Mouse (Mus musculus) forebrain, embryonic 14.5 days (tissue): ENCODE measurements around the gene Prrg3. TPM values are rescaled to one million over a fixed set of nuclear protein-coding genes. Genes with fewer than 3 reads are reported as not detected.

Experiments used
- ATAC-seq: fragments of 200-750 bp; cut with Nextera tagmentation; 2 replicates; pipeline ENCODE4 v1.8.0; 2017; ENCODE audit warnings: mild to moderate bottlenecking, moderate library complexity
- DNase-seq: peaks from one replicate; pipeline ENCODE4 v3.0.0-alpha.2; 2015; ENCODE audit warnings: low spot score
- H3K27ac ChIP-seq: fragments of 300-500 bp; sonication (generic); 2 replicates; pipeline ENCODE4 v1.5.1; 2014; ENCODE audit warnings: low read depth, mild to moderate bottlenecking, control low read depth, low read length, moderate library complexity
- H3K27me3 ChIP-seq: fragments of 300-500 bp; sonication (generic); replicated peaks from 2 replicates; pipeline ENCODE4 v1.6.1; 2014; ENCODE audit warnings: low read length, control low read depth, mixed read lengths; ENCODE audit not compliant: control insufficient read depth, insufficient read depth
- H3K36me3 ChIP-seq: fragments of 300-500 bp; sonication (generic); 2 replicates; pipeline ENCODE4 v1.6.1; 2014; ENCODE audit warnings: low read length, control low read depth; ENCODE audit not compliant: control insufficient read depth, insufficient read depth
- H3K4me1 ChIP-seq: fragments of 300-500 bp; sonication (generic); 2 replicates; pipeline ENCODE4 v1.6.1; 2014; ENCODE audit warnings: antibody characterized with exemption, low read length, control low read depth; ENCODE audit not compliant: control insufficient read depth, insufficient read depth
- H3K4me2 ChIP-seq: fragments of 300-500 bp; sonication (generic); 2 replicates; pipeline ENCODE4 v1.6.1; 2014; ENCODE audit warnings: mild to moderate bottlenecking, control low read depth, low read length
- H3K4me3 ChIP-seq: fragments of 300-500 bp; sonication (generic); 2 replicates; pipeline ENCODE4 v1.5.1; 2014; ENCODE audit warnings: low read depth, low read length, control low read depth
- H3K9ac ChIP-seq: fragments of 300-500 bp; sonication (generic); 2 replicates; pipeline ENCODE4 v1.6.1; 2014; ENCODE audit warnings: mild to moderate bottlenecking, low read length, control low read depth, moderate library complexity
- H3K9me3 ChIP-seq: fragments of 300-500 bp; sonication (generic); replicated peaks from 2 replicates; pipeline ENCODE4 v1.6.1; 2016; ENCODE audit warnings: low read length, control low read depth, mixed read lengths; ENCODE audit not compliant: control insufficient read depth
- WGBS: fragments of 180-500 bp; shearing (Covaris S2); extraction: QIAGEN DNeasy Blood & Tissue Kit; methylation state at CpG from one replicate; pipeline ENCODE4 v1.1.7; 2014; 5-methylcytosine and 5-hydroxymethylcytosine counted together
- polyA plus RNA-seq: library from polyadenylated mRNA; unstranded; fragments of >200 nt; fragmentation: Nextera tagmentation; extraction: Ambion mirVana; gene quantifications from 2 replicates; pipeline ENCODE4 v1.2.1, GENCODE M21; 2014

The Prrg3 gene
- polyA plus RNA-seq, 1 experiment from 2014 or later: 4.9 TPM

GRCm38 (mm10) chrX:72022241-72022640, 59.8 kb downstream of the Prrg3 start:
- no peak overlapping the region for H3K9ac ChIP-seq
- H3K4me3 ChIP-seq: no peak overlapping the region
- H3K27ac ChIP-seq: no peak overlapping the region
- no peaks in the 10 kb centered on the region for H3K36me3 ChIP-seq
- no peaks in the 10 kb centered on the region for H3K9me3 ChIP-seq
- no peaks in the 10 kb centered on the region for H3K4me1 ChIP-seq
- H3K27me3 ChIP-seq: no peaks in the 10 kb centered on the region
- no peak overlapping the region for H3K4me2 ChIP-seq
- DNase-seq: no peak
- ATAC-seq: no peak
- WGBS: 75% methylated on average over 1 of the region's 1 CpGs

Other genes starting within 250 kb of the Prrg3 start
- gene Vma21, start 146.7 kb upstream of the Prrg3 start, polyA plus RNA-seq: 44.8 and 46.0 TPM in 2 replicates
- 0.41 and 0.56 TPM in 2 replicates for gene Gm1141, start 41.6 kb upstream of the Prrg3 start, polyA plus RNA-seq
- not detected in 2 replicates for gene Fate1, start 10.4 kb downstream of the Prrg3 start, polyA plus RNA-seq
- not detected in 2 replicates for gene Cnga2, start 29.2 kb downstream of the Prrg3 start, polyA plus RNA-seq